Mouse (Mus musculus): ENCODE measurements around the gene Amigo1. TPM values are rescaled to one million over a fixed set of nuclear protein-coding genes. Genes with fewer than 3 reads are reported as not detected.

Gene Amigo1
- total and polyA plus RNA-seq, 3 experiments = 4.6 to 9.5 TPM; not detected in 1

- no peak overlapping the region for H3K4me3 ChIP-seq (ENCODE audit: control insufficient read depth in 1 of 2, insufficient read depth in 1 of 2, low read depth in 2 of 2, low read length in 2 of 2)
- TF ChIP-seq EP300 (IDR thresholded peaks at IDR 0.05; ENCODE audit: low read depth in 1 of 2, low read length in 2 of 2) (no peak), MYB (IDR thresholded peaks at IDR 0.05; ENCODE audit: low read depth, low read length) (no peak), ZMIZ1 (IDR thresholded peaks at IDR 0.05; ENCODE audit: low read depth, low read length) (no peak), GATA1 (IDR thresholded peaks at IDR 0.05; ENCODE audit: low read depth, low read length) (no peak), SIN3A (IDR thresholded peaks at IDR 0.05; ENCODE audit: low read length) (no peak), E2F4 (IDR thresholded peaks at IDR 0.05; ENCODE audit: borderline replicate concordance, low read depth, low read length) (no peak), KAT2A (conservative IDR thresholded peaks at IDR 0.05; ENCODE audit: low read depth, low read length) (no peak)
- no peaks in the 10 kb centered on the region; a peak in 1 of 4 replicates for H3K36me3 ChIP-seq (ENCODE audit: control insufficient read depth in 1 of 2, insufficient read depth in 2 of 2, low read length in 2 of 2)
These were observed 1.4 kb upstream of the Amigo1 start for GRCm38 (mm10) chr3:108184742-108185141.

GRCm38 (mm10) chr3:108185460-108186097 lies 556 bp upstream of the Amigo1 start:
- Histone ChIP-seq H3K27me3 (ENCODE audit: control insufficient read depth in 1 of 2, insufficient read depth in 2 of 2, low read length in 2 of 2) (peaks cover 5 to 9% of the 10 kb centered on the region in 2 experiments), H3K36me3 (ENCODE audit: control insufficient read depth in 1 of 2, insufficient read depth in 2 of 2, low read length in 2 of 2) (no peaks in the 10 kb centered on the region; a peak in 1 of 4 replicates), H3K9me3 (replicated peaks; ENCODE audit: insufficient read depth, low read length) (no peaks in the 10 kb centered on the region), H3K9ac (ENCODE audit: control insufficient read depth, low read depth, low read length, poor library complexity, severe bottlenecking) (peak overlapping the region; percentile 79), H3K27ac (ENCODE audit: control insufficient read depth, low read depth, low read length) (no peak overlapping the region), H3K4me3 (ENCODE audit: control insufficient read depth in 1 of 2, insufficient read depth in 1 of 2, low read depth in 2 of 2, low read length in 2 of 2) (peak overlapping the region; percentile 35 to 80), H3K4me1 (ENCODE audit: control insufficient read depth in 1 of 2, insufficient read depth in 2 of 2, low read length in 2 of 2) (peaks cover 0 to 11% of the 10 kb centered on the region in 2 experiments; a peak in 2 of 4 replicates), H3K79me2 (ENCODE audit: control insufficient read depth, insufficient read depth, low read length, poor library complexity) (peaks cover 3% of the 10 kb centered on the region; the same call in 1 of the 2 replicates)
- TF ChIP-seq HCFC1 (IDR thresholded peaks at IDR 0.05; ENCODE audit: low read depth, low read length) (no peak), MAX (IDR thresholded peaks at IDR 0.05; ENCODE audit: low read length) (no peak), MAFK (IDR thresholded peaks at IDR 0.05; ENCODE audit: borderline replicate concordance, low read depth, low read length) (no peak), ZNF384 (IDR thresholded peaks at IDR 0.05; ENCODE audit: low read depth, low read length) (peak; percentile 95), BHLHE40 (IDR thresholded peaks at IDR 0.05; ENCODE audit: borderline replicate concordance, low read depth, low read length) (peak; percentile 88), E2F4 (IDR thresholded peaks at IDR 0.05; ENCODE audit: borderline replicate concordance, low read depth, low read length) (peak; percentile 90; the same call in 1 of the 2 replicates), ELF1 (IDR thresholded peaks at IDR 0.05; ENCODE audit: low read depth, low read length) (peak; percentile 50; the same call in 1 of the 2 replicates), MYC (IDR thresholded peaks at IDR 0.05; ENCODE audit: low read depth, low read length) (no peak)
- DNase-seq (ENCODE audit: low read depth, low spot score) = peak; percentile 53

More at GRCm38 (mm10) chr3:108184742-108185141, 1.4 kb upstream of the Amigo1 start:
- no peak for DNase-seq (ENCODE audit: low read depth, low spot score)
- H3K79me2 ChIP-seq (ENCODE audit: control insufficient read depth, insufficient read depth, low read length, poor library complexity) = peaks cover 3% of the 10 kb centered on the region; the same call in 1 of the 2 replicates
- H3K9ac ChIP-seq (ENCODE audit: control insufficient read depth, low read depth, low read length, poor library complexity, severe bottlenecking) = no peak overlapping the region
- H3K4me1 ChIP-seq (ENCODE audit: control insufficient read depth in 1 of 2, insufficient read depth in 2 of 2, low read length in 2 of 2) = peaks cover 0 to 11% of the 10 kb centered on the region in 2 experiments; a peak in 2 of 4 replicates
- peaks cover 8 to 9% of the 10 kb centered on the region in 2 experiments for H3K27me3 ChIP-seq (ENCODE audit: control insufficient read depth in 1 of 2, insufficient read depth in 2 of 2, low read length in 2 of 2)
- H3K9me3 ChIP-seq (replicated peaks; ENCODE audit: insufficient read depth, low read length) = no peaks in the 10 kb centered on the region
- no peak overlapping the region for H3K27ac ChIP-seq (ENCODE audit: control insufficient read depth, low read depth, low read length)

Measured in MEL (cell line).